Mouse (Mus musculus): ENCODE measurements around the gene Plekhg5. TPM values are rescaled to one million over a fixed set of nuclear protein-coding genes. Genes with fewer than 3 reads are reported as not detected.

Plekhg5 gene
- polyA plus RNA-seq, 1 experiment: 22.0 TPM

DNA sequence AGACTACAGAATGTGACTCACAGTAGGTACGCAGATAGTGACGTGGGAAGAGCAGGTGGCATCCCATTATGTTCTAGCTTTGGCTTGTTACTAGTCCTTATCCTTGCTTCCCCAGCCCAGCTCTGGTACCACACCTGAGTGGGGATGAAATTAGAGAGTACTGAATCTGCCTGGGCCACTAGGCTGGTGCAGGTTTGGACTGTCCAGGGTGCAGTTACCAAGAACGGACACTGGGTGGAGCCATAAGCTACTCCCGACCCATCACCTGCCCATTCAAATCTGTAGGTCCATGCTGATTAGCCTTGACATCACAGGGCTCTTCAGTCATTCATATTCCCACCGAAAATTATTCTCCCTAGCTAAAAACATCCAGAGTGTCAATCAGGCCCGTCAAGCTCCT is 68.1 kb downstream of the Plekhg5 start:
- Histone ChIP-seq H3K27me3 (ENCODE audit: control insufficient read depth, insufficient read depth, low read length) (no peaks in the 10 kb centered on the region; the same call in 1 of the 2 replicates), H3K4me1 (replicated peaks; ENCODE audit: control insufficient read depth, insufficient read depth, low read length) (peaks cover 10% of the 10 kb centered on the region), H3K4me3 (ENCODE audit: control insufficient read depth, insufficient read depth, low read length) (no peak overlapping the region), H3K27ac (ENCODE audit: control insufficient read depth, insufficient read depth, low read length) (no peak overlapping the region), H3K36me3 (ENCODE audit: control insufficient read depth, insufficient read depth, low read length) (no peaks in the 10 kb centered on the region)
- no peak for TF ChIP-seq POLR2A (IDR thresholded peaks at IDR 0.05; ENCODE audit: control insufficient read depth, extremely low read depth, insufficient read depth, low read length, poor library complexity)
- no peak for TF ChIP-seq CTCF (IDR thresholded peaks at IDR 0.05; ENCODE audit: borderline replicate concordance, control insufficient read depth, extremely low read depth, insufficient read depth, low read length, poor library complexity)
- DNase-seq: peak; percentile 55
- WGBS: 36% methylated on average over 6 of the region's 6 CpGs

GRCm38 (mm10) chr4:152141521-152142135 is 69.3 kb downstream of the Plekhg5 start:
- H3K27ac ChIP-seq (ENCODE audit: control insufficient read depth, insufficient read depth, low read length): no peak overlapping the region
- DNase-seq: no peak
- TF ChIP-seq CTCF (IDR thresholded peaks at IDR 0.05; ENCODE audit: borderline replicate concordance, control insufficient read depth, extremely low read depth, insufficient read depth, low read length, poor library complexity) (no peak), POLR2A (IDR thresholded peaks at IDR 0.05; ENCODE audit: control insufficient read depth, extremely low read depth, insufficient read depth, low read length, poor library complexity) (no peak)
- peaks cover 10% of the 10 kb centered on the region for H3K4me1 ChIP-seq (replicated peaks; ENCODE audit: control insufficient read depth, insufficient read depth, low read length)
- no peaks in the 10 kb centered on the region for H3K36me3 ChIP-seq (ENCODE audit: control insufficient read depth, insufficient read depth, low read length)
- H3K27me3 ChIP-seq (ENCODE audit: control insufficient read depth, insufficient read depth, low read length): no peaks in the 10 kb centered on the region; the same call in 1 of the 2 replicates
- H3K4me3 ChIP-seq (ENCODE audit: control insufficient read depth, insufficient read depth, low read length): no peak overlapping the region
- 93% methylated on average over 8 of the region's 8 CpGs for WGBS

GRCm38 (mm10) chr4:152143632-152144031 is 71.3 kb downstream of the Plekhg5 start:
- TF ChIP-seq POLR2A (IDR thresholded peaks at IDR 0.05; ENCODE audit: control insufficient read depth, extremely low read depth, insufficient read depth, low read length, poor library complexity) (no peak), CTCF (IDR thresholded peaks at IDR 0.05; ENCODE audit: borderline replicate concordance, control insufficient read depth, extremely low read depth, insufficient read depth, low read length, poor library complexity) (no peak)
- Histone ChIP-seq H3K36me3 (ENCODE audit: control insufficient read depth, insufficient read depth, low read length) (no peaks in the 10 kb centered on the region), H3K27ac (ENCODE audit: control insufficient read depth, insufficient read depth, low read length) (no peak overlapping the region), H3K4me3 (ENCODE audit: control insufficient read depth, insufficient read depth, low read length) (no peak overlapping the region), H3K4me1 (replicated peaks; ENCODE audit: control insufficient read depth, insufficient read depth, low read length) (peaks cover 4% of the 10 kb centered on the region), H3K27me3 (ENCODE audit: control insufficient read depth, insufficient read depth, low read length) (no peaks in the 10 kb centered on the region; the same call in 1 of the 2 replicates)
- WGBS: 63% methylated on average over 1 of the region's 1 CpGs
- DNase-seq: no peak

- Histone ChIP-seq H3K27ac (ENCODE audit: control insufficient read depth, insufficient read depth, low read length) (no peak overlapping the region), H3K27me3 (ENCODE audit: control insufficient read depth, insufficient read depth, low read length) (no peaks in the 10 kb centered on the region; the same call in 1 of the 2 replicates), H3K4me1 (replicated peaks; ENCODE audit: control insufficient read depth, insufficient read depth, low read length) (no peaks in the 10 kb centered on the region), H3K4me3 (ENCODE audit: control insufficient read depth, insufficient read depth, low read length) (no peak overlapping the region), H3K36me3 (ENCODE audit: control insufficient read depth, insufficient read depth, low read length) (no peaks in the 10 kb centered on the region)
- TF ChIP-seq CTCF (IDR thresholded peaks at IDR 0.05; ENCODE audit: borderline replicate concordance, control insufficient read depth, extremely low read depth, insufficient read depth, low read length, poor library complexity) (no peak), POLR2A (IDR thresholded peaks at IDR 0.05; ENCODE audit: control insufficient read depth, extremely low read depth, insufficient read depth, low read length, poor library complexity) (no peak)
- no peak for DNase-seq
- WGBS: 91% methylated on average over 10 of the region's 10 CpGs
Observed at GRCm38 (mm10) chr4:152145473-152145872, 73.2 kb downstream of the Plekhg5 start.

DNA sequence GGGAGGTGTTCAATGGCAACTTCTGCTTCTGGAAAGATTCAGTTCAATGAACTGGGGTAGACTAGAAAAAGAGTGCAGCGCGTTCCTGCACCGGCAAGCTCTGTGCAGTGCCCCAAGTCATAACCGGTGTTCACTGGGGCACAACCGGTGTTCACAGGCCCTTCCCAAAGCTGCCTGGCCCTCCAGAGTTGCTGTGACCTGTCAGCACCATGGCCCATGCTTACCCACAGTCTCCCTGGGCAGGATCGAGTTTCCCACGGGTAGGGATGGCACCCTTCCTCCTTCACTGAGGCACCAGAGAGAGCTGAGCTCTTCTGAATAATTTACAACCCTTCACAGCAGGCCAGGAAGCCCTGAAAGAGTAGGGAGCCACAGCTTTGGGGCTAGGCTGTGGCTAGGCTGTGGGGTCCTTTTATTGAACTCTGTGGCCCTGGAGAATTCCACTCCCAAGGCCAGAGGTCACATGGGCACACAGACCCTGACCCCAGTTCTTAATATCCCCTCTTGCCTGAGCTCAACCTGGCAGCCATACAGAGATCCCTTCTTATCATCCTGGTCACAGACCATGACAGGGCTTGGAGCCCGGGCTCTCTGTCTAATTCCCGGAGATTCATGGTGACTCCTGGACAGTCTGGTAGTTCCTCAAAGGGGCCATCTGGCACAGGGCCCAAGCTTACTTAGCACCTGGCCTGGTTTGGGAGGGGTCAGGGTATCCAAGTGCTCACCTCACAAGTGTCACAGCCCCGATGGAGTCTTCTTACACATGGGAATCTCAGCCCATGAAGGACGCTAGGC is 73.9 kb downstream of the Plekhg5 start:
- WGBS: 79% methylated on average over 11 of the region's 11 CpGs
- H3K27me3 ChIP-seq (ENCODE audit: control insufficient read depth, insufficient read depth, low read length): no peaks in the 10 kb centered on the region; the same call in 1 of the 2 replicates

DNA sequence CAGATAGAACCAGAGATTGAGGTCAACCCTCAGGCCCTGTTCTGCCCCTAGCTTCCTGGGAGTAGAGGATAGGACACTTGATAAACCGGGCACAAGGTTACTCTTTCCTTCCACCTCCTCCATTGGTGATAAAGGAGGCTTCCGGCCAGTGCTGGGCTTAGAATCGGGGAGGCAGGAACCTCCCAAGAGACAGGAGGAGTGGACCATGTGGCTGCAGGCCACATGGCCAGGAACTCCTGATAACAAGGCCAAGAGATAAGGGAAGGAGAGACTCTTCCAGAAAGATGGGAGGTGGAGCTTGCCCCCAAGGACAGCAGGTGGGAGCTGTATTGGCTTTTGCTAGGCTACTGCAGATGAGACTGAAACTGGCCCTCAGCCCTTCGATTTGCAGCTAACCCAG is 78.2 kb downstream of the Plekhg5 start:
- Histone ChIP-seq H3K4me1 (replicated peaks; ENCODE audit: control insufficient read depth, insufficient read depth, low read length) (peaks cover 17% of the 10 kb centered on the region), H3K36me3 (ENCODE audit: control insufficient read depth, insufficient read depth, low read length) (no peaks in the 10 kb centered on the region), H3K4me3 (ENCODE audit: control insufficient read depth, insufficient read depth, low read length) (no peak overlapping the region), H3K27me3 (ENCODE audit: control insufficient read depth, insufficient read depth, low read length) (no peaks in the 10 kb centered on the region; the same call in 1 of the 2 replicates), H3K27ac (ENCODE audit: control insufficient read depth, insufficient read depth, low read length) (no peak overlapping the region)
- WGBS: 95% methylated on average over 4 of the region's 4 CpGs
- TF ChIP-seq CTCF (IDR thresholded peaks at IDR 0.05; ENCODE audit: borderline replicate concordance, control insufficient read depth, extremely low read depth, insufficient read depth, low read length, poor library complexity): no peak
- TF ChIP-seq POLR2A (IDR thresholded peaks at IDR 0.05; ENCODE audit: control insufficient read depth, extremely low read depth, insufficient read depth, low read length, poor library complexity): no peak
- no peak for DNase-seq

More for the DNA sequence above, 73.9 kb downstream of the Plekhg5 start:
- TF ChIP-seq CTCF (IDR thresholded peaks at IDR 0.05; ENCODE audit: borderline replicate concordance, control insufficient read depth, extremely low read depth, insufficient read depth, low read length, poor library complexity) (no peak), POLR2A (IDR thresholded peaks at IDR 0.05; ENCODE audit: control insufficient read depth, extremely low read depth, insufficient read depth, low read length, poor library complexity) (no peak)
- Histone ChIP-seq H3K27ac (ENCODE audit: control insufficient read depth, insufficient read depth, low read length) (no peak overlapping the region), H3K36me3 (ENCODE audit: control insufficient read depth, insufficient read depth, low read length) (no peaks in the 10 kb centered on the region), H3K4me1 (replicated peaks; ENCODE audit: control insufficient read depth, insufficient read depth, low read length) (no peaks in the 10 kb centered on the region), H3K4me3 (ENCODE audit: control insufficient read depth, insufficient read depth, low read length) (no peak overlapping the region)
- no peak for DNase-seq
